Mouse (Mus musculus) liver, adult 2 months (tissue): ENCODE data around the gene Dst.

Source experiments
- CTCF ChIP-seq: fragments of 200-500 bp; IDR thresholded peaks from 2 replicates; pipeline ENCODE4 v1.5.1; 2011; ENCODE audit warnings: low read depth, low read length, control low read depth
- POLR2A ChIP-seq: fragments of 200-500 bp; IDR thresholded peaks from 2 replicates; pipeline ENCODE4 v1.6.1; 2011; ENCODE audit warnings: low read length, control low read depth; ENCODE audit not compliant: insufficient read depth; ENCODE audit errors: extremely low read depth

DNA sequence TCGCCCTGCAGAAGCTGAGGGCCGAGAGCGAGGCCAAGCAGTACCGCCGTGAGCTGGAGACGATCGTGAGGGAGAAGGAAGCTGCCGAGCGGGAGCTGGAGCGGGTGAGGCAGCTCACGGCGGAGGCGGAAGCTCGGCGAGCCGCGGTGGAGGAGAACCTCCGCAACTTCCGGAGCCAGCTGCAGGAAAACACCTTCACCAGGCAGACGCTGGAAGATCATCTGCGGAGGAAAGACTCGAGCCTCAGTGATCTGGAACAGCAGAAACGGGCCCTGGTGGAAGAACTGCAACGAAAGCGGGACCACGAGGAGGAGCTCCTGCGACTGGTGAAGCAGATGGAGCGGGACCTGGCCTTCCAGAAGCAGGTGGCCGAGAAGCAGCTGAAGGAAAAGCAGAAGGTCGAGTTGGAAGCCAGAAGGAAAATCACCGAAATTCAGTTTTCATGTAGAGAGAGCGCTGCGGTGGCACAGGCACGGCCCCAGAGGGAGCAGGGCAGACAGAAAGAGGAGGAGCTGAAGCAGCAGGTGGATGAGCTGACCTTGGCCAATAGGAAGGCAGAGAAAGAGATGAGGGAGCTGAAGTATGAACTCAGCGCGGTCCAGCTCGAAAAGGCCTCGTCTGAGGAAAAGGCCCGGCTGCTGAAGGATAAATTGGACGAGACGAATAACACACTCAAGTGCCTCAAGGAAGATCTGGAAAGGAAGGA is 270.1 kb downstream of the Dst start:
- no peak for TF ChIP-seq POLR2A
- no peak for TF ChIP-seq CTCF
